Mouse (Mus musculus) small intestine, adult 2 months (tissue): ENCODE measurements around the gene Cflar. TPM values are rescaled to one million over a fixed set of nuclear protein-coding genes. Genes with fewer than 3 reads are reported as not detected.
A peak's percentile ranks its signal among the peaks of the same experiment; 100 is the strongest.

ENCODE experiments used
- H3K27ac ChIP-seq: fragments of 200-500 bp; 2 replicates; pipeline ENCODE4 v1.5.1; 2012; ENCODE audit warnings: low read depth, low read length, control low read depth, inconsistent platforms; ENCODE audit not compliant: insufficient read depth
- H3K27me3 ChIP-seq: fragments of 200-500 bp; 2 replicates; pipeline ENCODE4 v1.6.1; 2012; ENCODE audit warnings: mild to moderate bottlenecking, moderate library complexity, low read length, inconsistent platforms; ENCODE audit not compliant: control insufficient read depth, insufficient read depth
- H3K36me3 ChIP-seq: fragments of 200-500 bp; 2 replicates; pipeline ENCODE4 v1.6.1; 2012; ENCODE audit warnings: mild to moderate bottlenecking, low read length, control low read depth, inconsistent platforms; ENCODE audit not compliant: control insufficient read depth, insufficient read depth
- H3K4me1 ChIP-seq: fragments of 200-500 bp; 2 replicates; pipeline ENCODE4 v1.6.1; 2012; ENCODE audit warnings: low read length, inconsistent platforms, mixed read lengths; ENCODE audit not compliant: control insufficient read depth, insufficient read depth, insufficient read length
- H3K4me3 ChIP-seq: fragments of 200-500 bp; 2 replicates; pipeline ENCODE4 v1.5.1; 2012; ENCODE audit warnings: low read depth, mild to moderate bottlenecking, control low read depth, inconsistent platforms, low read length, moderate library complexity
- CTCF ChIP-seq: fragments of 200-500 bp; IDR thresholded peaks from 2 replicates; pipeline ENCODE4 v1.5.1; 2012; ENCODE audit warnings: low read depth, mild to moderate bottlenecking, control low read depth, inconsistent platforms, low read length, moderate library complexity, mixed read lengths; ENCODE audit not compliant: insufficient replicate concordance, insufficient read length; ENCODE audit errors: extremely low read depth
- POLR2A ChIP-seq: fragments of 200-500 bp; IDR thresholded peaks from 2 replicates; pipeline ENCODE4 v1.6.1; 2012; ENCODE audit warnings: low read depth, mild to moderate bottlenecking, control low read depth, inconsistent platforms, low read length, moderate library complexity
- WGBS: fragments of 180-500 bp; shearing (Covaris S2); methylation state at CpG from one replicate; pipeline ENCODE4 v1.1.7; 2018; 5-methylcytosine and 5-hydroxymethylcytosine counted together
- polyA plus RNA-seq: library from polyadenylated mRNA; depleted of rRNA; stranded (reverse); fragments of >200 nt; gene quantifications from 2 replicates; pipeline ENCODE4 v1.2.3, GENCODE M21; 2012

Gene Cflar
- polyA plus RNA-seq, 1 experiment = 29.5 TPM

GRCm38 (mm10) chr1:58725767-58726166 is 14.5 kb downstream of the Cflar start:
- Histone ChIP-seq H3K4me3 (no peak overlapping the region), H3K27ac (no peak overlapping the region), H3K4me1 (peaks cover 12% of the 10 kb centered on the region; the same call in 1 of the 2 replicates), H3K36me3 (peaks cover 42% of the 10 kb centered on the region), H3K27me3 (no peaks in the 10 kb centered on the region)
- TF ChIP-seq CTCF (no peak), POLR2A (no peak)
- WGBS = 85% methylated on average over 5 of the region's 5 CpGs

DNA sequence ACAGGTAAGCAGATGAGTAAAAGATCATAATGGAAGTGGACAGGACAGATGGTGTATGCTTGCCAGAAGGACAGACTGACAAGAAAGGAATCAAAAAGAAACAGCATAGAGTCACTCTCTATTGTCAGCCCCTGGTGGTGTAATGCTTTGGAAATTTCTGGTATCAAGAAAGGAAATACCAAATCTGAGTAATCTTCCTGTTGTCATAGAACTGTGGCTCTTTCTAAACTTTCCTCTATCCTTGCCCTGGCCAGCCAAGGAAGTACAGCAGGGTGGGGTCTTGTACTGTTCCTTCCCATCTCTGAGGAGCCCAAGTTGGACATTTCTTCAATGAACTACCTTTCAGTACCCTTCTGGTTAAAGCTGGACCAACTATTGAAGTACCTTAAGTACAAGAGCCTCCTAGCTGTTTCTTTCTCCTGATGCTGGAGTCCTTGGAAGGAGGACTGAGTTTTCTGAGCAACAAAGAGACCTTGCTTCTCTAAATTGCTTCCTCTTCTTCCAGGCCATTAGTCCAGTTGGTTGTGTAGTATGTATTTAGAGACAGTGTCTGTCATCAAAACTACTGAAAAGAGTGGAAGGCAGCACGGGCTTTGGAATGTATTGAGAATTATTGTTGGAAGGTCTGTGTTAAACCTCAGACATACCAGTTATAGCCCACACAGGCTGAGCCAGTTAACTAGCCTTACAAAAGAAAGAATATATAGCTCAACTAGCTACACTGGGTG is 15.9 kb downstream of the Cflar start:
- Histone ChIP-seq H3K4me1 (peaks cover 11% of the 10 kb centered on the region; the same call in 1 of the 2 replicates), H3K4me3 (no peak overlapping the region), H3K36me3 (peaks cover 42% of the 10 kb centered on the region), H3K27me3 (no peaks in the 10 kb centered on the region), H3K27ac (peak overlapping the region; percentile 51)
- 81% methylated on average over 1 of the region's 1 CpGs for WGBS
- TF ChIP-seq POLR2A (no peak), CTCF (no peak)

- Histone ChIP-seq H3K36me3 (peaks cover 41% of the 10 kb centered on the region), H3K4me1 (peaks cover 9% of the 10 kb centered on the region; the same call in 1 of the 2 replicates), H3K27ac (no peak overlapping the region; the same call in 1 of the 2 replicates), H3K4me3 (no peak overlapping the region), H3K27me3 (no peaks in the 10 kb centered on the region)
- TF ChIP-seq POLR2A (no peak), CTCF (no peak)
- WGBS = 87% methylated on average over 10 of the region's 10 CpGs
Observed at GRCm38 (mm10) chr1:58727747-58728589, 16.7 kb downstream of the Cflar start.

DNA sequence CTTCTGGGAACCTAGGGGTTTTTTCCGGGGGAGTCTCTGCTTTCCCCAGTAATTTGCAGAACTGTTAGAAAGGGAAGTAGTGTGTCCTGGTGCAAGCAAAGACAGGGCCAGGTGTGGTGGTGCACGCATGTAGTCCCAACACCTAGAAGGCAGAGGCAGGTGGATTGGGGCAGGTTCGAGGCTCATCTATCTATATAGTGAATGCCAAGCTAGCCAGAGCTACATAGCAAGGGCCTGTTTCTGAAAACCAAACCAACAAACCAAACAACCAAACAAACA is 17.2 kb downstream of the Cflar start:
- 83% methylated on average over 3 of the region's 3 CpGs for WGBS
- Histone ChIP-seq H3K27ac (no peak overlapping the region), H3K36me3 (peaks cover 45% of the 10 kb centered on the region), H3K27me3 (no peaks in the 10 kb centered on the region), H3K4me1 (peaks cover 7% of the 10 kb centered on the region; the same call in 1 of the 2 replicates), H3K4me3 (no peak overlapping the region)
- TF ChIP-seq CTCF = no peak
- TF ChIP-seq POLR2A = no peak

DNA sequence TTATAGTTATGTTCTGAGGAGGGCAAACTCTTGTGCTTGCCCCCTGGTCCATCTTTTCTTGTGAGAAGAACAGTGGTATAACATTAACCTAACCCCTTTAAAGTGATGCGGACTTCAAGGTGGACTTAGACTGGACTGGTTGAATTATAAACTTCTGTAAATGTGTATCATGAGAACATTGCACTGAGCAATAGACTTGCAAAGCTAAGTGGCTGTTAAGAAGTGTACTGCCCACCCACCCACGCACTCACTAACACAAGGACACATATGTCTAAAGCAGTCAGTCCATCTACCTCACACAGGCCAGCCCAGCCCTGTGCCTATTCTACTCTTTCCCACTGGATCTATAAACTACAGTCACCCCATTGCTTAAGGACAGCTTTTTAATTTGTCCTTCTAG is 22.3 kb downstream of the Cflar start:
- Histone ChIP-seq H3K27ac (no peak overlapping the region), H3K4me3 (no peak overlapping the region), H3K27me3 (no peaks in the 10 kb centered on the region), H3K4me1 (peaks cover 3% of the 10 kb centered on the region; the same call in 1 of the 2 replicates), H3K36me3 (peaks cover 66% of the 10 kb centered on the region)
- WGBS = 89% methylated on average over 2 of the region's 2 CpGs
- no peak for TF ChIP-seq POLR2A
- no peak for TF ChIP-seq CTCF

DNA sequence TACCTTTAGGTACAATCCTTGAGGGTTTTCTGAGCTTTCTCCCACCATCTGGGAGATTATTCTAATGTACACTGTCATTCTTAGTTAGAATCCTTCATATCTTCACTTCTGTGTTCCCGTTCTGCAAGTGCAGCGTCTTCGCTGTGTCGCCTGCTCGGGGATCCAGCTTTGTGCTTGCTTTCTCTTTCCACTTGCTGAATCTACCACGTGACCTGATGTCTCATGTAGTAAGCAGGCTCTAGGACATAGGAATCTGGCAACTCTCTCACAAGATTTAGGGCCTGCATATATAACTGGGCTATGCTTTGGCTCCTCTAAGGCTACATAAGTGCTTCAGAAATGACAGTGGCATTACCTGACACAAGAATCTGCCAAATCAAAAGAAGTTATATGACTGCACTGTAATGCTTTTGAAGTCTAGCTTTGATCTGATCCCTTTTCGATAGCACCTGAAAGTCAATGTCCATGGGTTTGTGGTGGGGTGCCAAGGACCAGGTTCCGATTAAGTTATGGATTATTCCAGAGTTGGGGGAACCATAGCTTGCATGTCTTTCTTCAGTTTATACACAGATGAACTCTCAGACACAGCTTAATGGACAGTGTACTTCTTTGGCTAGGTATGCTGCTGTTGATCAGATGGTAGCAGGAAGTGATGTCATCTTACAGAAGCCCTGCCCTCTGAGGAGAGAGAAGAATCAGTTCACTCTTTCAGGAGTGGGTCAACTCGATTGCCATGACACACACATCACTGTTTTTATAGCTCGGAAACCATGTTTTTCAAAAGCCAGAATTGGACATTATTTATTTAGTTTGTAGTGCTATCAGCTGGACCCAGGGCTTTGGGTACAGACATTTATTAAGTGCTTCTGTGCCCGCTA is 23.0 kb downstream of the Cflar start:
- WGBS = 88% methylated on average over 11 of the region's 11 CpGs
- TF ChIP-seq POLR2A (no peak), CTCF (no peak)
- Histone ChIP-seq H3K4me1 (peaks cover 3% of the 10 kb centered on the region; the same call in 1 of the 2 replicates), H3K4me3 (no peak overlapping the region), H3K27me3 (no peaks in the 10 kb centered on the region), H3K36me3 (peaks cover 67% of the 10 kb centered on the region), H3K27ac (no peak overlapping the region)

DNA sequence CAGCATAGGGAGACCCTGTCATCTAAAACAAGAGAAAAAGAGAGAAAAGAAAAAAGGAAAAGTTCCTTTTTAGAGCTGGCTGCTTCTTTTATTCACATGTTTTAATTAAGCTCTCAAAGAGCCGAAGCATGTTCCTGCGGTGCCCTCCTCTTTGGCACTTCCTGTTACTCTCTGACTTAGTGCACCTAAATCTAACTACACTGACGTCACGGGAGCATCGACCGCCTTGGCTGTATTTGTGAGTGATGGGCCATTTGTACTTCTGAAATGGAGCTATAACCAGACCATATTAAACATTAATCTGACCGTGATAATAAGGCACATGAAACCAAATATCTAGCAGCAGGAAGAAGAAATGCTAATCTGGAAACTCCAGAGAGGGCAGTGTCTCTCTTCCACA is 24.7 kb downstream of the Cflar start:
- peaks cover 3% of the 10 kb centered on the region; the same call in 1 of the 2 replicates for H3K4me1 ChIP-seq
- peaks cover 76% of the 10 kb centered on the region for H3K36me3 ChIP-seq
- no peak overlapping the region for H3K4me3 ChIP-seq
- no peak overlapping the region for H3K27ac ChIP-seq
- no peaks in the 10 kb centered on the region for H3K27me3 ChIP-seq
- TF ChIP-seq CTCF (no peak), POLR2A (no peak)
- 87% methylated on average over 7 of the region's 7 CpGs for WGBS
